Mouse (Mus musculus): ENCODE measurements around the gene Rasgrf1.

GRCm38 (mm10) chr9:89882583-89882982 lies 27.1 kb upstream of the Rasgrf1 start:
- TF ChIP-seq POLR2A (IDR thresholded peaks at IDR 0.05; ENCODE audit: low read depth, low read length) (no peak), CTCF (conservative IDR thresholded peaks at IDR 0.05 in 1 of 2, IDR thresholded peaks at IDR 0.05 in 1 of 2; ENCODE audit: low read depth in 2 of 2, low read length in 2 of 2) (no peak), UBTF (IDR thresholded peaks at IDR 0.05; ENCODE audit: low read depth, low read length) (no peak), TCF12 (IDR thresholded peaks at IDR 0.05; ENCODE audit: low read depth, low read length) (no peak), HCFC1 (IDR thresholded peaks at IDR 0.05; ENCODE audit: low read depth, low read length) (no peak), ZKSCAN1 (IDR thresholded peaks at IDR 0.05; ENCODE audit: borderline replicate concordance, low read depth, low read length) (no peak), EP300 (IDR thresholded peaks at IDR 0.05; ENCODE audit: low read length) (no peak), E2F4 (IDR thresholded peaks at IDR 0.05; ENCODE audit: insufficient replicate concordance, low read depth, low read length) (no peak), CHD2 (IDR thresholded peaks at IDR 0.05; ENCODE audit: low read length) (no peak)
